Mouse (Mus musculus) MEL (cell line): ENCODE data around the gene Padi2. TPM values are rescaled to one million over a fixed set of nuclear protein-coding genes. Genes with fewer than 3 reads are reported as not detected.

ENCODE experiments used
- DNase-seq: peaks from one replicate; pipeline ENCODE4 v3.0.0; 2011; ENCODE audit warnings: low read depth, low spot score
- H3K27ac ChIP-seq: 2 replicates; pipeline ENCODE4 v1.5.1; 2012; ENCODE audit warnings: low read depth, mild to moderate bottlenecking, control low read depth, low read length, moderate library complexity; ENCODE audit not compliant: control insufficient read depth
- H3K27me3 ChIP-seq, 2 experiments: fragments of 150-350 bp in 1 of 2; sonication (generic) in 1 of 2; 2 replicates each; pipeline ENCODE4 v1.6.1; 2012; ENCODE audit warnings: low read length in 2 of 2, mild to moderate bottlenecking in 2 of 2, improper control_type of control experiment in 1 of 2, moderate library complexity in 1 of 2; ENCODE audit not compliant: insufficient read depth in 2 of 2, control insufficient read depth in 1 of 2
- H3K36me3 ChIP-seq, 2 experiments: 2 replicates each; pipeline ENCODE4 v1.6.1; 2012 to 2014; ENCODE audit warnings: low read length in 2 of 2, improper control_type of control experiment in 1 of 2, inconsistent platforms in 1 of 2, mild to moderate bottlenecking in 1 of 2; ENCODE audit not compliant: insufficient read depth in 2 of 2, control insufficient read depth in 1 of 2
- H3K4me1 ChIP-seq, 2 experiments: fragments of 150-350 bp in 1 of 2; sonication (generic) in 1 of 2; 2 replicates each; pipeline ENCODE4 v1.6.1; 2012; ENCODE audit warnings: low read length in 2 of 2, improper control_type of control experiment in 1 of 2, mild to moderate bottlenecking in 1 of 2; ENCODE audit not compliant: insufficient read depth in 2 of 2, control insufficient read depth in 1 of 2
- H3K4me3 ChIP-seq, 2 experiments: fragments of 150-350 bp in 1 of 2; sonication (generic) in 1 of 2; 2 replicates each; pipeline ENCODE4 v1.5.1; 2012; ENCODE audit warnings: low read depth in 2 of 2, low read length in 2 of 2, mild to moderate bottlenecking in 2 of 2, moderate library complexity in 2 of 2, control low read depth in 1 of 2, improper control_type of control experiment in 1 of 2; ENCODE audit not compliant: control insufficient read depth in 1 of 2, insufficient read depth in 1 of 2
- H3K79me2 ChIP-seq: 2 replicates; pipeline ENCODE4 v1.6.1; 2012; ENCODE audit warnings: mild to moderate bottlenecking, low read length, moderate library complexity; ENCODE audit not compliant: control insufficient read depth, poor library complexity, insufficient read depth
- H3K9ac ChIP-seq: 2 replicates; pipeline ENCODE4 v1.6.1; 2012; ENCODE audit warnings: low read depth, mild to moderate bottlenecking, control low read depth, low read length, moderate library complexity; ENCODE audit not compliant: control insufficient read depth, poor library complexity, severe bottlenecking
- H3K9me3 ChIP-seq: fragments of 150-350 bp; sonication (generic); replicated peaks from 2 replicates; pipeline ENCODE4 v1.6.1; 2012; ENCODE audit warnings: mild to moderate bottlenecking, low read length, improper control_type of control experiment, moderate library complexity; ENCODE audit not compliant: insufficient read depth
- BHLHE40 ChIP-seq: IDR thresholded peaks from 2 replicates; pipeline ENCODE4 v1.6.1; 2012; ENCODE audit warnings: low read depth, mild to moderate bottlenecking, inconsistent platforms, low read length, improper control_type of control experiment, borderline replicate concordance
- CHD1 ChIP-seq: IDR thresholded peaks from 2 replicates; pipeline ENCODE4 v1.6.1; 2012; ENCODE audit warnings: low read depth, mild to moderate bottlenecking, inconsistent platforms, low read length, improper control_type of control experiment
- E2F4 ChIP-seq: IDR thresholded peaks from 2 replicates; pipeline ENCODE4 v1.6.1; 2011; ENCODE audit warnings: low read depth, low read length, improper control_type of control experiment, borderline replicate concordance
- ELF1 ChIP-seq: IDR thresholded peaks from 2 replicates; pipeline ENCODE4 v1.6.1; 2014; ENCODE audit warnings: low read depth, mild to moderate bottlenecking, inconsistent platforms, low read length, improper control_type of control experiment, moderate library complexity
- EP300 ChIP-seq, 2 experiments: IDR thresholded peaks; 2 replicates each; pipeline ENCODE4 v1.6.1; 2011; ENCODE audit warnings: improper control_type of control experiment in 2 of 2, low read length in 2 of 2, low read depth in 1 of 2, mild to moderate bottlenecking in 1 of 2
- GABPA ChIP-seq: IDR thresholded peaks from 2 replicates; pipeline ENCODE4 v1.6.1; 2012; ENCODE audit warnings: low read depth, mild to moderate bottlenecking, inconsistent platforms, low read length, improper control_type of control experiment, moderate library complexity
- HCFC1 ChIP-seq: IDR thresholded peaks from 2 replicates; pipeline ENCODE4 v1.6.1; 2012; ENCODE audit warnings: low read depth, mild to moderate bottlenecking, inconsistent platforms, low read length, improper control_type of control experiment, moderate library complexity
- JUND ChIP-seq: IDR thresholded peaks from 2 replicates; pipeline ENCODE4 v1.6.1; 2011; ENCODE audit warnings: low read depth, mild to moderate bottlenecking, improper control_type of control experiment, low read length
- KAT2A ChIP-seq: conservative IDR thresholded peaks from 2 replicates; pipeline ENCODE4 v1.6.1; 2012; ENCODE audit warnings: low read depth, low read length, improper control_type of control experiment, inconsistent platforms
- MAX ChIP-seq: IDR thresholded peaks from 2 replicates; pipeline ENCODE4 v1.6.1; 2011; ENCODE audit warnings: low read length, improper control_type of control experiment
- MEF2A ChIP-seq: IDR thresholded peaks from 2 replicates; pipeline ENCODE4 v1.6.1; 2014; ENCODE audit warnings: low read depth, mild to moderate bottlenecking, inconsistent platforms, low read length, improper control_type of control experiment; ENCODE audit not compliant: poor library complexity, insufficient replicate concordance, severe bottlenecking; ENCODE audit errors: extremely low read depth
- MXI1 ChIP-seq: IDR thresholded peaks from 2 replicates; pipeline ENCODE4 v1.6.1; 2011; ENCODE audit warnings: mild to moderate bottlenecking, low read depth, low read length, improper control_type of control experiment
- MYB ChIP-seq: IDR thresholded peaks from 2 replicates; pipeline ENCODE4 v1.6.1; 2011; ENCODE audit warnings: mild to moderate bottlenecking, low read depth, low read length, improper control_type of control experiment
- MYC ChIP-seq: IDR thresholded peaks from 2 replicates; pipeline ENCODE4 v1.6.1; 2011; ENCODE audit warnings: low read depth, mild to moderate bottlenecking, low read length, improper control_type of control experiment, moderate library complexity
- POLR2A ChIP-seq, 2 experiments: IDR thresholded peaks; 2 replicates each; pipeline ENCODE4 v1.6.1; 2011 to 2012; ENCODE audit warnings: low read length in 2 of 2, mild to moderate bottlenecking in 2 of 2, control low read depth in 1 of 2, improper control_type of control experiment in 1 of 2, low read depth in 1 of 2, moderate library complexity in 1 of 2; ENCODE audit not compliant: control insufficient read depth in 1 of 2, insufficient read depth in 1 of 2, poor library complexity in 1 of 2
- POLR2AphosphoS2 ChIP-seq: IDR thresholded peaks from 2 replicates; pipeline ENCODE4 v1.6.1; 2011; ENCODE audit warnings: low read length, improper control_type of control experiment
- POLR2AphosphoS5 ChIP-seq: IDR thresholded peaks from 2 replicates; pipeline ENCODE4 v1.6.1; 2012; ENCODE audit warnings: low read depth, borderline replicate concordance, mild to moderate bottlenecking, inconsistent platforms, low read length, moderate library complexity, mixed read lengths
- RAD21 ChIP-seq: IDR thresholded peaks from 2 replicates; pipeline ENCODE4 v1.6.1; 2011; ENCODE audit warnings: mild to moderate bottlenecking, low read depth, low read length, improper control_type of control experiment
- SIN3A ChIP-seq: IDR thresholded peaks from 2 replicates; pipeline ENCODE4 v1.6.1; 2012; ENCODE audit warnings: low read length, improper control_type of control experiment, inconsistent platforms
- SMC3 ChIP-seq: IDR thresholded peaks from 2 replicates; pipeline ENCODE4 v1.6.1; 2011; ENCODE audit warnings: low read depth, low read length, improper control_type of control experiment
- TAL1 ChIP-seq: IDR thresholded peaks from 2 replicates; pipeline ENCODE4 v1.6.1; 2012; ENCODE audit warnings: mild to moderate bottlenecking, inconsistent platforms, low read length, moderate library complexity, mixed read lengths
- UBTF ChIP-seq: IDR thresholded peaks from 2 replicates; pipeline ENCODE4 v1.6.1; 2012; ENCODE audit warnings: low read depth, mild to moderate bottlenecking, inconsistent platforms, low read length, improper control_type of control experiment, moderate library complexity, borderline replicate concordance; ENCODE audit not compliant: insufficient read depth
- ZNF384 ChIP-seq: IDR thresholded peaks from 2 replicates; pipeline ENCODE4 v1.6.1; 2012; ENCODE audit warnings: low read depth, mild to moderate bottlenecking, inconsistent platforms, low read length, improper control_type of control experiment
- polyA plus RNA-seq, 2 experiments: library from polyadenylated mRNA; stranded (reverse) in 1 of 2; unstranded in 1 of 2; fragments of >175 nt in 1 of 2; fragments of >200 nt in 1 of 2; gene quantifications; 2 replicates each; pipeline versions ENCODE4 v1.2.1 to v1.2.4; 2012; ENCODE audit warnings: low replicate concordance in 2 of 2, low read depth in 1 of 2; ENCODE audit not compliant: insufficient read length in 2 of 2, insufficient read depth in 1 of 2, missing spikeins in 1 of 2
- total RNA-seq: library from RNA; depleted of rRNA; stranded (reverse); fragments of 300-350 nt; gene quantifications from 2 replicates; pipeline ENCODE4 v1.2.3, GENCODE M21; 2012

Gene Padi2
- total and polyA plus RNA-seq, 3 experiments = 0.07 to 0.27 TPM; not detected in 1

- no peaks in the 10 kb centered on the region for H3K9me3 ChIP-seq
- H3K36me3 ChIP-seq = no peaks in the 10 kb centered on the region
- no peak for DNase-seq
- TF ChIP-seq HCFC1 (no peak), ZNF384 (no peak), GABPA (no peak), MAX (no peak), E2F4 (no peak), POLR2AphosphoS5 (no peak), ELF1 (no peak), SMC3 (no peak), TAL1 (no peak), BHLHE40 (no peak), JUND (no peak), POLR2AphosphoS2 (no peak), POLR2A (IDR thresholded peaks at IDR 0.05; ENCODE audit: control insufficient read depth in 1 of 2, insufficient read depth in 1 of 2, low read depth in 1 of 2, low read length in 2 of 2, poor library complexity in 1 of 2) (no peak)
- H3K4me3 ChIP-seq = no peak overlapping the region
- H3K27ac ChIP-seq = no peak overlapping the region
- peaks cover 0 to 2% of the 10 kb centered on the region in 2 experiments; a peak in 1 of 4 replicates for H3K27me3 ChIP-seq
- no peaks in the 10 kb centered on the region for H3K79me2 ChIP-seq
- H3K9ac ChIP-seq = no peak overlapping the region
- no peaks in the 10 kb centered on the region for H3K4me1 ChIP-seq
Measured at GRCm38 (mm10) chr4:140872686-140872992, 33.5 kb upstream of the Padi2 start.

- no peaks in the 10 kb centered on the region for H3K36me3 ChIP-seq
- H3K27ac ChIP-seq = no peak overlapping the region
- no peaks in the 10 kb centered on the region for H3K79me2 ChIP-seq
- TF ChIP-seq POLR2AphosphoS2 (no peak), MXI1 (no peak), POLR2A (IDR thresholded peaks at IDR 0.05; ENCODE audit: control insufficient read depth in 1 of 2, insufficient read depth in 1 of 2, low read depth in 1 of 2, low read length in 2 of 2, poor library complexity in 1 of 2) (no peak)
- TF ChIP-seq, all 39 proteins: peak for 0
- Histone ChIP-seq H3K27me3 (peaks cover 0 to 2% of the 10 kb centered on the region in 2 experiments; a peak in 1 of 4 replicates), H3K9me3 (no peaks in the 10 kb centered on the region), H3K4me3 (no peak overlapping the region), H3K4me1 (no peaks in the 10 kb centered on the region), H3K9ac (no peak overlapping the region)
- no peak for DNase-seq
Measured at GRCm38 (mm10) chr4:140873011-140873410, 33.1 kb upstream of the Padi2 start.

GRCm38 (mm10) chr4:140876161-140876560 lies 30.0 kb upstream of the Padi2 start:
- no peak for TF ChIP-seq E2F4
- TF ChIP-seq POLR2AphosphoS2 = no peak
- TF ChIP-seq KAT2A = no peak
- no peak for TF ChIP-seq MYC
- no peak for TF ChIP-seq UBTF
- no peak for TF ChIP-seq CHD1
- TF ChIP-seq TAL1 = no peak
- TF ChIP-seq RAD21 = no peak
- no peak for TF ChIP-seq BHLHE40
- no peak for TF ChIP-seq MYB
- no peak for TF ChIP-seq MXI1
- no peak for TF ChIP-seq SIN3A
- no peak for TF ChIP-seq EP300 (IDR thresholded peaks at IDR 0.05; ENCODE audit: low read depth in 1 of 2, low read length in 2 of 2)
- no peak for TF ChIP-seq MEF2A
- TF ChIP-seq, all 39 proteins: peak for 0
- Histone ChIP-seq H3K4me1 (no peaks in the 10 kb centered on the region), H3K9ac (no peak overlapping the region), H3K36me3 (no peaks in the 10 kb centered on the region), H3K4me3 (no peak overlapping the region), H3K27me3 (peaks cover 0 to 2% of the 10 kb centered on the region in 2 experiments; a peak in 1 of 4 replicates), H3K79me2 (no peaks in the 10 kb centered on the region), H3K9me3 (no peaks in the 10 kb centered on the region), H3K27ac (no peak overlapping the region)
- DNase-seq = no peak
